Mouse (Mus musculus): ENCODE data around the gene Atxn1.

Gene Atxn1

GRCm38 (mm10) chr13:45642913-45643312, 321.9 kb downstream of the Atxn1 start:
- in situ Hi-C loops (cut with MboI; ENCODE audit: low pct_unique_long_range_greater_than_20kb in 1 of 2, low sequenced_read_pairs in 2 of 2, unreplicated experiment in 1 of 2), result no loop called here

GRCm38 (mm10) chr13:45640431-45640830, 324.4 kb downstream of the Atxn1 start:
- in situ Hi-C loops (cut with MboI; ENCODE audit: low pct_unique_long_range_greater_than_20kb in 1 of 2, low sequenced_read_pairs in 2 of 2, unreplicated experiment in 1 of 2), result no loop called here

GRCm38 (mm10) chr13:45638281-45638680, 326.5 kb downstream of the Atxn1 start:
- in situ Hi-C loops (cut with MboI; ENCODE audit: low pct_unique_long_range_greater_than_20kb in 1 of 2, low sequenced_read_pairs in 2 of 2, unreplicated experiment in 1 of 2), result no loop called here

GRCm38 (mm10) chr13:45637324-45637723, 327.5 kb downstream of the Atxn1 start:
- in situ Hi-C loops (cut with MboI; ENCODE audit: low pct_unique_long_range_greater_than_20kb in 1 of 2, low sequenced_read_pairs in 2 of 2, unreplicated experiment in 1 of 2), result no loop called here

GRCm38 (mm10) chr13:45636435-45636834, 328.4 kb downstream of the Atxn1 start:
- in situ Hi-C loops (cut with MboI; ENCODE audit: low pct_unique_long_range_greater_than_20kb in 1 of 2, low sequenced_read_pairs in 2 of 2, unreplicated experiment in 1 of 2), result no loop called here

- in situ Hi-C loops (cut with MboI; ENCODE audit: low pct_unique_long_range_greater_than_20kb in 1 of 2, low sequenced_read_pairs in 2 of 2, unreplicated experiment in 1 of 2), result no loop called here
These were observed 330.9 kb downstream of the Atxn1 start for GRCm38 (mm10) chr13:45633918-45634317.

GRCm38 (mm10) chr13:45632133-45632532, 332.7 kb downstream of the Atxn1 start:
- in situ Hi-C loops (cut with MboI; ENCODE audit: low pct_unique_long_range_greater_than_20kb in 1 of 2, low sequenced_read_pairs in 2 of 2, unreplicated experiment in 1 of 2), result no loop called here

GRCm38 (mm10) chr13:45630518-45631290, 334.1 kb downstream of the Atxn1 start:
- in situ Hi-C loops (cut with MboI; ENCODE audit: low pct_unique_long_range_greater_than_20kb in 1 of 2, low sequenced_read_pairs in 2 of 2, unreplicated experiment in 1 of 2), result no loop called here

- in situ Hi-C loops (cut with MboI; ENCODE audit: low pct_unique_long_range_greater_than_20kb in 1 of 2, low sequenced_read_pairs in 2 of 2, unreplicated experiment in 1 of 2), result no loop called here
These were observed 335.1 kb downstream of the Atxn1 start for GRCm38 (mm10) chr13:45629750-45630149.

GRCm38 (mm10) chr13:45628341-45628740, 336.5 kb downstream of the Atxn1 start:
- in situ Hi-C loops (cut with MboI; ENCODE audit: low pct_unique_long_range_greater_than_20kb in 1 of 2, low sequenced_read_pairs in 2 of 2, unreplicated experiment in 1 of 2), result no loop called here

- in situ Hi-C loops (cut with MboI; ENCODE audit: low pct_unique_long_range_greater_than_20kb in 1 of 2, low sequenced_read_pairs in 2 of 2, unreplicated experiment in 1 of 2), result no loop called here
These were observed 337.5 kb downstream of the Atxn1 start for GRCm38 (mm10) chr13:45627206-45627751.

- in situ Hi-C loops (cut with MboI; ENCODE audit: low pct_unique_long_range_greater_than_20kb in 1 of 2, low sequenced_read_pairs in 2 of 2, unreplicated experiment in 1 of 2), result no loop called here
These were observed 339.1 kb downstream of the Atxn1 start for GRCm38 (mm10) chr13:45625740-45626139.

GRCm38 (mm10) chr13:45623846-45624245, 341.0 kb downstream of the Atxn1 start:
- in situ Hi-C loops (cut with MboI; ENCODE audit: low pct_unique_long_range_greater_than_20kb in 1 of 2, low sequenced_read_pairs in 2 of 2, unreplicated experiment in 1 of 2), result no loop called here

- in situ Hi-C loops (cut with MboI; ENCODE audit: low pct_unique_long_range_greater_than_20kb in 1 of 2, low sequenced_read_pairs in 2 of 2, unreplicated experiment in 1 of 2), result no loop called here
These were observed 341.8 kb downstream of the Atxn1 start for GRCm38 (mm10) chr13:45622871-45623546.

GRCm38 (mm10) chr13:45620687-45621086, 344.1 kb downstream of the Atxn1 start:
- in situ Hi-C loops (cut with MboI; ENCODE audit: low pct_unique_long_range_greater_than_20kb in 1 of 2, low sequenced_read_pairs in 2 of 2, unreplicated experiment in 1 of 2), result no loop called here

- in situ Hi-C loops (cut with MboI; ENCODE audit: low pct_unique_long_range_greater_than_20kb in 1 of 2, low sequenced_read_pairs in 2 of 2, unreplicated experiment in 1 of 2), result no loop called here
These were observed 344.5 kb downstream of the Atxn1 start for GRCm38 (mm10) chr13:45620281-45620680.

- in situ Hi-C loops (cut with MboI; ENCODE audit: low pct_unique_long_range_greater_than_20kb in 1 of 2, low sequenced_read_pairs in 2 of 2, unreplicated experiment in 1 of 2), result no loop called here
These were observed 346.8 kb downstream of the Atxn1 start for GRCm38 (mm10) chr13:45617988-45618387.

- in situ Hi-C loops (cut with MboI; ENCODE audit: low pct_unique_long_range_greater_than_20kb in 1 of 2, low sequenced_read_pairs in 2 of 2, unreplicated experiment in 1 of 2), result no loop called here
These were observed 350.0 kb downstream of the Atxn1 start for GRCm38 (mm10) chr13:45614762-45615161.

GRCm38 (mm10) chr13:45613346-45613745, 351.5 kb downstream of the Atxn1 start:
- in situ Hi-C loops (cut with MboI; ENCODE audit: low pct_unique_long_range_greater_than_20kb in 1 of 2, low sequenced_read_pairs in 2 of 2, unreplicated experiment in 1 of 2), result no loop called here

- in situ Hi-C loops (cut with MboI; ENCODE audit: low pct_unique_long_range_greater_than_20kb in 1 of 2, low sequenced_read_pairs in 2 of 2, unreplicated experiment in 1 of 2), result no loop called here
These were observed 353.3 kb downstream of the Atxn1 start for GRCm38 (mm10) chr13:45611554-45611953.
